Mouse (Mus musculus) erythroblast, embryonic 14.5 days (primary cell): ENCODE measurements around the gene Coro7. TPM values are rescaled to one million over a fixed set of nuclear protein-coding genes. Genes with fewer than 3 reads are reported as not detected.

Source experiments
- H3K27me3 ChIP-seq: 2 replicates; pipeline ENCODE4 v1.6.1; 2012; ENCODE audit warnings: inconsistent platforms; ENCODE audit not compliant: control insufficient read depth
- H3K36me3 ChIP-seq: 2 replicates; pipeline ENCODE4 v1.6.1; 2012; ENCODE audit warnings: mild to moderate bottlenecking, inconsistent platforms; ENCODE audit not compliant: control insufficient read depth
- H3K4me1 ChIP-seq: 2 replicates; pipeline ENCODE4 v1.6.1; 2012; ENCODE audit warnings: inconsistent platforms; ENCODE audit not compliant: control insufficient read depth
- H3K4me3 ChIP-seq: replicated peaks from 2 replicates; pipeline ENCODE3; 2012; ENCODE audit warnings: moderate library complexity, mild to moderate bottlenecking, inconsistent platforms
- H3K9me3 ChIP-seq: 2 replicates; pipeline ENCODE4 v1.6.1; 2012; ENCODE audit warnings: low read length, inconsistent platforms, mixed read lengths; ENCODE audit not compliant: control insufficient read depth
- GATA1 ChIP-seq: IDR thresholded peaks from 2 replicates; pipeline ENCODE4 v1.6.1; 2012; ENCODE audit warnings: low read length, inconsistent platforms, mixed read lengths
- TAL1 ChIP-seq: IDR thresholded peaks from 3 replicates; pipeline ENCODE4 v1.6.1; 2012; ENCODE audit warnings: low read length, inconsistent platforms, mixed read lengths
- polyA plus RNA-seq: library from polyadenylated mRNA; stranded (reverse); fragments of >175 nt; gene quantifications from 2 replicates; pipeline ENCODE4 v1.2.3, GENCODE M21; 2012

The Coro7 gene
- polyA plus RNA-seq, 1 experiment, result 1.1 TPM

GRCm38 (mm10) chr16:4604293-4604837 lies 75.2 kb downstream of the Coro7 start:
- H3K9me3 ChIP-seq, result no peaks in the 10 kb centered on the region
- H3K27me3 ChIP-seq, result no peaks in the 10 kb centered on the region
- H3K36me3 ChIP-seq, result no peaks in the 10 kb centered on the region
- H3K4me3 ChIP-seq, result no peak overlapping the region
- peaks cover 28% of the 10 kb centered on the region for H3K4me1 ChIP-seq
- TF ChIP-seq GATA1, result no peak
- no peak for TF ChIP-seq TAL1

- H3K9me3 ChIP-seq, result no peaks in the 10 kb centered on the region
- peaks cover 28% of the 10 kb centered on the region for H3K4me1 ChIP-seq
- no peaks in the 10 kb centered on the region for H3K36me3 ChIP-seq
- H3K27me3 ChIP-seq, result no peaks in the 10 kb centered on the region; the same call in 1 of the 2 replicates
- no peak for TF ChIP-seq GATA1
- no peak overlapping the region for H3K4me3 ChIP-seq
These were observed 76.1 kb downstream of the Coro7 start for GRCm38 (mm10) chr16:4603453-4603837.

- peaks cover 28% of the 10 kb centered on the region for H3K4me1 ChIP-seq
- TF ChIP-seq TAL1 (no peak), GATA1 (no peak)
- H3K9me3 ChIP-seq, result no peaks in the 10 kb centered on the region
- no peak overlapping the region for H3K4me3 ChIP-seq
- H3K36me3 ChIP-seq, result no peaks in the 10 kb centered on the region
- H3K27me3 ChIP-seq, result no peaks in the 10 kb centered on the region; the same call in 1 of the 2 replicates
These were observed 76.7 kb downstream of the Coro7 start for GRCm38 (mm10) chr16:4602766-4603452.

GRCm38 (mm10) chr16:4602189-4602588 lies 77.4 kb downstream of the Coro7 start:
- Histone ChIP-seq H3K4me1 (peaks cover 26% of the 10 kb centered on the region), H3K36me3 (no peaks in the 10 kb centered on the region), H3K4me3 (no peak overlapping the region), H3K27me3 (peaks cover 6% of the 10 kb centered on the region), H3K9me3 (no peaks in the 10 kb centered on the region)
- TF ChIP-seq TAL1 (no peak), GATA1 (no peak)

GRCm38 (mm10) chr16:4600701-4601310 lies 78.8 kb downstream of the Coro7 start:
- Histone ChIP-seq H3K4me3 (no peak overlapping the region), H3K27me3 (peaks cover 19% of the 10 kb centered on the region), H3K9me3 (no peaks in the 10 kb centered on the region), H3K36me3 (no peaks in the 10 kb centered on the region), H3K4me1 (peaks cover 19% of the 10 kb centered on the region)
- TF ChIP-seq GATA1 (no peak), TAL1 (no peak)

DNA sequence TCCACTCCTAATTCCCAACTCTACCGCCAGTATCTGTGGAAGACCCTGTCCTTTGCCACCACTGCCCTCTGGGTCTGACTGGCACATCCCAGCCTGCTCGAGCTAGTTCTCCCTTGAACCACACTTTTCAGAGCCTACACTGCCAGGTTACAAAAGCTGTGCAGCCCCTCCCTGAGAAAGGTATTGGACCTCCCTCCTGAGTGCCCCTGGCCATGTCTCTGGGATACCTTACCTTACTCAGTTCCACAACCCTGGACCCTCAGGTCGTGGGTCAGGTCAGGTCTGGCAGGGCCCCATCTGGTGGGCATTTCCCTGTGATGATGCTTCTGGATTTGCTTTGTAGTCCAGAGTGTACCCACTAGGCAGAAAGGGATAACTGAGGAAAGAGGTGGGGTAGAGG lies 80.0 kb downstream of the Coro7 start:
- Histone ChIP-seq H3K27me3 (peaks cover 31% of the 10 kb centered on the region), H3K9me3 (peaks cover 3% of the 10 kb centered on the region; the same call in 1 of the 2 replicates), H3K4me3 (no peak overlapping the region), H3K36me3 (no peaks in the 10 kb centered on the region), H3K4me1 (peaks cover 19% of the 10 kb centered on the region)
- TF ChIP-seq TAL1 (no peak), GATA1 (no peak)

DNA sequence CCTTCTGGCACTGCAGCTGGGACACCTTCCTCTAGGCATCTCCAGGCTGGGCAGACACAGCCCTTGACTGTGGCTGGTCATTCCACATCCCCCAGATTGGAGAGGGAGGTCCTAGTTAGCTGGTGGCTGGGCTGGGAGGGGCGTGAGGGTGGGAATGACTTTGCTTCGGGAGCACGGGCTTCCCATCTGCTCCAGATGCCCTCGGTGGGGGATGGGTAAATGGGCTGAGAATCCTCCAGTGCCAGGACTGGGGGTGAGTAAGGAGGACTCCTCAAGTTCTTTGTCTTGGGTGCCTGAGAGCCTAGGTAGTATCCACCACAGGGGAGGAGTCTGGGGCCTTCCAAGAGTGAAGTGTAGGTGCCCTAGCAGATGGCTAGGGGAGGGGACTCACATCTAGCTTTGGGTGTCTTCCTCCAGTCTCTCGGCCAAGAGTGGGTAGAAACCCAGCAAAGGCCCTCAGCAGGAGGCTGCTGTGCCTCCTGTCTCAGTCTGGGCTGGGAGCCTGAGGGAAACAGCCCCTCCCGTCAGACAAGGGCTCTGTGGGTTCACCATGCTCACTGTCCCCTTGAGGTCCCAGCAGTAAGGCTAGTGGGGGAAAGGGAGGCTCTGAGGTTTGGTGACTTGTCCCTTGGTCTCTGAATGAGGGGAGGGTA lies 80.6 kb downstream of the Coro7 start:
- peaks cover 37% of the 10 kb centered on the region for H3K27me3 ChIP-seq

DNA sequence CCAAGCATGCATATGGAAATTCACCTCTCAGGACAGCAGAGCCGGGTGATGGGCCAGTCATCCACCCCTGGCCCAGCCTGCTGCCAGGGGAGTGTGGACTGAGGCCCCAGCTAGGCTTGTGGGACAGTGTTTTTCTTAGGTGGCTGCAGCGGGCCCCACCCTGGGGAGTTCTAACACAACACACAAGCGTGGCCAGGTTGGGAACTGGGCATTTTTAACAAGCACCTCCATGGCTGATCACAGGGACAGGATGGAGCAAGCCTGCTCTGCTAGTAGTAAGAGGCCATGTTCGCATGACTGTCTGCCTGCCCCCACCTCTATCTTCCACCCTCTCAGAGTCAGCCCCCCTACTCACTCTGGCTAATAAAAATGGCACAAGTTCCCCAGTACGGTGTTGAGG lies 81.5 kb downstream of the Coro7 start:
- Histone ChIP-seq H3K9me3 (peaks cover 3% of the 10 kb centered on the region; the same call in 1 of the 2 replicates), H3K4me1 (peaks cover 21% of the 10 kb centered on the region), H3K36me3 (no peaks in the 10 kb centered on the region), H3K4me3 (no peak overlapping the region), H3K27me3 (peaks cover 47% of the 10 kb centered on the region)
- TF ChIP-seq TAL1 (no peak), GATA1 (no peak)

More for the DNA sequence above, 80.6 kb downstream of the Coro7 start:
- Histone ChIP-seq H3K36me3 (no peaks in the 10 kb centered on the region), H3K4me1 (peaks cover 19% of the 10 kb centered on the region), H3K9me3 (peaks cover 3% of the 10 kb centered on the region; the same call in 1 of the 2 replicates), H3K4me3 (no peak overlapping the region)
- no peak for TF ChIP-seq TAL1
- TF ChIP-seq GATA1, result no peak

GRCm38 (mm10) chr16:4597296-4597695 lies 82.3 kb downstream of the Coro7 start:
- Histone ChIP-seq H3K9me3 (peaks cover 3% of the 10 kb centered on the region; the same call in 1 of the 2 replicates), H3K4me1 (peaks cover 16% of the 10 kb centered on the region), H3K36me3 (no peaks in the 10 kb centered on the region), H3K4me3 (no peak overlapping the region), H3K27me3 (peaks cover 54% of the 10 kb centered on the region)
- TF ChIP-seq GATA1 (no peak), TAL1 (no peak)
